8 mouse cellular contexts compared by ENCODE assay signal in the genomic region with DNA sequence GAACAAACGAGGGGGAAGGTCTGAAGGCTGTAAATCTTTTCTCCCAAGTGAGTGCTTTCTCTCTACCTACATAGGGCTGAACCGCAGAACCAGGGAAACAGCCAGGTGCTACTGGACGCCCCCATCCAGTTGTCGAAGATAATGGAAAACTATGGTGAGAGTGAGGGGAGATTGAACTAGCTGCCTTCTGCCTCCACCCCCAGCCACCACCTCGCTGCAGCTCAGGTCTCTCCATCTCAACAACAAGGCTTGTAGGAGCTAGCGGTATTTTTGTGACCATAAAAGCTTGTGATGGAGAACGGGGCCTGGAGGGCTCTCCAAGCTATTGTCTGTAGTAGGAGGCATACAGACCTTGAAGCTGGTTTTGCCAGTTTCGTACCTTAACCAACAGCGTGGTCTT. TPM values are rescaled to one million over a fixed set of nuclear protein-coding genes. Genes with fewer than 3 reads are reported as not detected.
A peak's percentile ranks its signal among the peaks of the same experiment; 100 is the strongest.
DNase-seq lines count a peak whose midpoint lies in the region; ATAC-seq and TF ChIP-seq lines count a peak whose summit lies in the region.

No protein-coding gene starts in this region.

- DNase-seq in lung, postnatal 10 days = no peak
- no peak for DNase-seq in forebrain, embryonic 11.5 days (ENCODE audit: low spot score)
- no peak for DNase-seq in limb, embryonic 11.5 days (ENCODE audit: low spot score)
- no peak for DNase-seq in ovary, postnatal 36 days (ENCODE audit: low spot score)
- no peak for DNase-seq in left cerebral cortex, postnatal 10 days (ENCODE audit: extremely low spot score in 1 of 2, low spot score in 2 of 2)
- no peak for DNase-seq in yolk sac, embryonic 10.5 days (ENCODE audit: low spot score)

- intact Hi-C loops in left cerebral cortex, postnatal 10 days (cut with DNase I) = no loop called here

- H3K4me2 ChIP-seq in lung, embryonic 16.5 days (ENCODE audit: low read depth, low read length) = peak overlapping the region; percentile 78
- H3K4me2 ChIP-seq in forebrain, embryonic 11.5 days (ENCODE audit: low read depth, low read length, severe bottlenecking) = peak overlapping the region; percentile 76
- peak overlapping the region; percentile 90 for H3K4me2 ChIP-seq in limb, embryonic 11.5 days (ENCODE audit: low read depth, severe bottlenecking)

- no peak overlapping the region for H3K27ac ChIP-seq in lung, embryonic 16.5 days (ENCODE audit: low read length)
- H3K27ac ChIP-seq in forebrain, embryonic 11.5 days (ENCODE audit: low read depth, low read length) = no peak overlapping the region
- H3K27ac ChIP-seq in limb, embryonic 11.5 days (replicated peaks; ENCODE audit: low read depth, low read length) = no peak overlapping the region
- H3K27ac ChIP-seq in olfactory bulb, adult 2 months (ENCODE audit: insufficient read depth, low read depth, low read length) = no peak overlapping the region

- H3K27me3 ChIP-seq in lung, embryonic 16.5 days (ENCODE audit: control insufficient read depth, insufficient read depth, low read depth, low read length) = no peaks in the 10 kb centered on the region
- H3K27me3 ChIP-seq in forebrain, embryonic 11.5 days (ENCODE audit: control insufficient read depth, insufficient read depth, low read length) = no peaks in the 10 kb centered on the region
- no peaks in the 10 kb centered on the region for H3K27me3 ChIP-seq in limb, embryonic 11.5 days (ENCODE audit: control insufficient read depth, insufficient read depth, low read length)

- peaks cover 37% of the 10 kb centered on the region for H3K36me3 ChIP-seq in lung, embryonic 16.5 days (ENCODE audit: control insufficient read depth, insufficient read depth, low read length)
- H3K36me3 ChIP-seq in forebrain, embryonic 11.5 days (ENCODE audit: control insufficient read depth, insufficient read depth, low read length) = peaks cover 6% of the 10 kb centered on the region
- peaks cover 20% of the 10 kb centered on the region for H3K36me3 ChIP-seq in limb, embryonic 11.5 days (ENCODE audit: control insufficient read depth, insufficient read depth, low read length)

- 39% methylated on average over 9 of the region's 9 CpGs for WGBS in lung, embryonic 16.5 days
- 53% methylated on average over 9 of the region's 9 CpGs for WGBS in forebrain, embryonic 11.5 days
- 50% methylated on average over 9 of the region's 9 CpGs for WGBS in limb, embryonic 11.5 days
- 46% methylated on average over 9 of the region's 9 CpGs for WGBS in olfactory bulb, adult 2 months

- TF ChIP-seq CTCF in olfactory bulb, adult 2 months (IDR thresholded peaks at IDR 0.05; ENCODE audit: insufficient read depth, low read depth, low read length) = no peak

- no peak for ATAC-seq in lung, embryonic 16.5 days (ENCODE audit: low read depth)
- ATAC-seq in forebrain, embryonic 11.5 days (replicated peaks; ENCODE audit: low FRiP score) = no peak
- no peak for ATAC-seq in limb, embryonic 11.5 days (ENCODE audit: insufficient number of reproducible peaks, low FRiP score, low TSS enrichment, low read depth)

- TF ChIP-seq POLR2A in olfactory bulb, adult 2 months (IDR thresholded peaks at IDR 0.05; ENCODE audit: insufficient read depth, low read depth, low read length) = no peak

- no peaks in the 10 kb centered on the region; the same call in 1 of the 2 replicates for H3K9me3 ChIP-seq in lung, embryonic 16.5 days (ENCODE audit: control insufficient read depth, low read length)
- no peaks in the 10 kb centered on the region for H3K9me3 ChIP-seq in forebrain, embryonic 11.5 days (ENCODE audit: control insufficient read depth, low read length)
- H3K9me3 ChIP-seq in limb, embryonic 11.5 days (ENCODE audit: control insufficient read depth, low read length) = no peaks in the 10 kb centered on the region

- peak overlapping the region; percentile 78 for H3K9ac ChIP-seq in lung, embryonic 16.5 days (ENCODE audit: low read length)
- H3K9ac ChIP-seq in forebrain, embryonic 11.5 days (ENCODE audit: low read length) = peak overlapping the region; percentile 70
- peak overlapping the region; percentile 76 for H3K9ac ChIP-seq in limb, embryonic 11.5 days (ENCODE audit: low read length)

- H3K4me3 ChIP-seq in lung, embryonic 16.5 days (ENCODE audit: low read length) = peak overlapping the region; percentile 71
- peak overlapping the region; percentile 63 for H3K4me3 ChIP-seq in forebrain, embryonic 11.5 days (ENCODE audit: low read depth, low read length)
- peak overlapping the region; percentile 84 for H3K4me3 ChIP-seq in limb, embryonic 11.5 days (ENCODE audit: low read depth, low read length)
- peak overlapping the region; percentile 80 for H3K4me3 ChIP-seq in olfactory bulb, adult 2 months (ENCODE audit: insufficient read depth, low read depth, low read length)

- peaks cover 12% of the 10 kb centered on the region for H3K4me1 ChIP-seq in lung, embryonic 16.5 days (replicated peaks; ENCODE audit: control insufficient read depth, insufficient read depth, low read length)
- H3K4me1 ChIP-seq in forebrain, embryonic 11.5 days (replicated peaks; ENCODE audit: control insufficient read depth, insufficient read depth, low read length) = peaks cover 7% of the 10 kb centered on the region; the same call in 1 of the 2 replicates
- peaks cover 4% of the 10 kb centered on the region for H3K4me1 ChIP-seq in limb, embryonic 11.5 days (ENCODE audit: control insufficient read depth, insufficient read depth, low read length)
- H3K4me1 ChIP-seq in olfactory bulb, adult 2 months (ENCODE audit: control insufficient read depth, insufficient read depth, low read length) = peaks cover 3% of the 10 kb centered on the region; the same call in 1 of the 2 replicates

RNA-seq across cellular contexts. Expression of gene Abcf3, which starts 0.8 kb away (rescaled TPM):
- polyA plus RNA-seq in lung, embryonic 16.5 days (2015; fragmentation: Nextera tagmentation; extraction: Ambion mirVana) = 57.9 and 67.9 TPM in 2 replicates
- polyA plus RNA-seq in forebrain, embryonic 11.5 days (2014; fragmentation: Nextera tagmentation; extraction: Ambion mirVana) = 51.6 and 55.9 TPM in 2 replicates
- polyA plus RNA-seq in limb, embryonic 11.5 days (2014; fragmentation: Nextera tagmentation; extraction: Ambion mirVana) = 51.4 and 52.6 TPM in 2 replicates
- not detected in 2 replicates for polyA plus RNA-seq in olfactory bulb, adult 2 months (2012; ENCODE audit: insufficient read depth, insufficient read length, low replicate concordance, missing spikeins)
- 10 to 100 TPM; 67.0 to 80.0 TPM for total RNA-seq in left cerebral cortex, postnatal 10 days (2021)

RNA-seq across cellular contexts. Expression of gene Ap2m1, which starts 13.9 kb away (rescaled TPM):
- 624 and 630 TPM in 2 replicates for polyA plus RNA-seq in lung, embryonic 16.5 days (2015; fragmentation: Nextera tagmentation; extraction: Ambion mirVana)
- 797 and 824 TPM in 2 replicates for polyA plus RNA-seq in forebrain, embryonic 11.5 days (2014; fragmentation: Nextera tagmentation; extraction: Ambion mirVana)
- 597 and 631 TPM in 2 replicates for polyA plus RNA-seq in limb, embryonic 11.5 days (2014; fragmentation: Nextera tagmentation; extraction: Ambion mirVana)
- 512 and 992 TPM in 2 replicates for polyA plus RNA-seq in olfactory bulb, adult 2 months (2012; ENCODE audit: insufficient read depth, insufficient read length, low replicate concordance, missing spikeins)
- 100 to 1,000 TPM; 950 to 999 TPM for total RNA-seq in left cerebral cortex, postnatal 10 days (2021)

RNA-seq across cellular contexts. Expression of gene Dvl3, which starts 32.4 kb away (rescaled TPM):
- polyA plus RNA-seq in lung, embryonic 16.5 days (2015; fragmentation: Nextera tagmentation; extraction: Ambion mirVana) = 17.4 and 19.9 TPM in 2 replicates
- 42.8 and 45.4 TPM in 2 replicates for polyA plus RNA-seq in forebrain, embryonic 11.5 days (2014; fragmentation: Nextera tagmentation; extraction: Ambion mirVana)
- 40.4 and 46.2 TPM in 2 replicates for polyA plus RNA-seq in limb, embryonic 11.5 days (2014; fragmentation: Nextera tagmentation; extraction: Ambion mirVana)
- polyA plus RNA-seq in olfactory bulb, adult 2 months (2012; ENCODE audit: insufficient read depth, insufficient read length, low replicate concordance, missing spikeins) = 115 TPM in 1 of 2 replicates, not detected in the other
- 10 to 100 TPM; 84.8 to 87.8 TPM for total RNA-seq in left cerebral cortex, postnatal 10 days (2021)

RNA-seq across cellular contexts. Expression of gene Vwa5b2, which starts 40.1 kb away (rescaled TPM):
- polyA plus RNA-seq in lung, embryonic 16.5 days (2015; fragmentation: Nextera tagmentation; extraction: Ambion mirVana) = 0.49 and 0.93 TPM in 2 replicates
- polyA plus RNA-seq in forebrain, embryonic 11.5 days (2014; fragmentation: Nextera tagmentation; extraction: Ambion mirVana) = 0.80 and 1.4 TPM in 2 replicates
- 0.23 and 0.55 TPM in 2 replicates for polyA plus RNA-seq in limb, embryonic 11.5 days (2014; fragmentation: Nextera tagmentation; extraction: Ambion mirVana)
- polyA plus RNA-seq in olfactory bulb, adult 2 months (2012; ENCODE audit: insufficient read depth, insufficient read length, low replicate concordance, missing spikeins) = not detected in 2 replicates
- total RNA-seq in left cerebral cortex, postnatal 10 days (2021) = 10 to 100 TPM; 78.1 to 78.5 TPM

RNA-seq across cellular contexts. Expression of gene Eif2b5, which starts 50.5 kb away (rescaled TPM):
- polyA plus RNA-seq in lung, embryonic 16.5 days (2015; fragmentation: Nextera tagmentation; extraction: Ambion mirVana) = 93.5 and 94.5 TPM in 2 replicates
- 135 and 138 TPM in 2 replicates for polyA plus RNA-seq in forebrain, embryonic 11.5 days (2014; fragmentation: Nextera tagmentation; extraction: Ambion mirVana)
- polyA plus RNA-seq in limb, embryonic 11.5 days (2014; fragmentation: Nextera tagmentation; extraction: Ambion mirVana) = 143 and 151 TPM in 2 replicates
- polyA plus RNA-seq in olfactory bulb, adult 2 months (2012; ENCODE audit: insufficient read depth, insufficient read length, low replicate concordance, missing spikeins) = not detected in 2 replicates
- total RNA-seq in left cerebral cortex, postnatal 10 days (2021) = 10 to 100 TPM; 61.4 to 66.7 TPM

Comparison
In these comparisons a context has a peak if more than half of its experiments do, and no peak if none do; other contexts are left out.
1. RNA of gene Abcf3, which starts 0.8 kb away (polyA plus RNA-seq): 57.9 to 67.9 TPM in lung, embryonic 16.5 days, 51.6 to 55.9 TPM in forebrain, embryonic 11.5 days and 51.4 to 52.6 TPM in limb, embryonic 11.5 days; not detected in olfactory bulb, adult 2 months; every median in the first group is over 10 times any median in the second.
2. Peak in every context shown above with its lines, with median percentiles within 50 percentile points of each other: H3K4me2 ChIP-seq, H3K4me3 ChIP-seq and H3K9ac ChIP-seq.